Mouse (Mus musculus) heart, adult 18-20 months (tissue): ENCODE measurements at regions not wholly inside any gene's neighbourhood (a gene's known extent, or its start where the extent isn't known, plus 50 kb on each side); places are given as distances from the start of the nearest gene placed in this dataset.
A peak's percentile ranks its signal among the peaks of the same experiment; 100 is the strongest.

Source experiments
- DNase-seq, 2 experiments: peaks; one replicate each; pipeline ENCODE4 v3.0.0; 2021 to 2022; ENCODE audit warnings: mixed read lengths in 1 of 2

DNA sequence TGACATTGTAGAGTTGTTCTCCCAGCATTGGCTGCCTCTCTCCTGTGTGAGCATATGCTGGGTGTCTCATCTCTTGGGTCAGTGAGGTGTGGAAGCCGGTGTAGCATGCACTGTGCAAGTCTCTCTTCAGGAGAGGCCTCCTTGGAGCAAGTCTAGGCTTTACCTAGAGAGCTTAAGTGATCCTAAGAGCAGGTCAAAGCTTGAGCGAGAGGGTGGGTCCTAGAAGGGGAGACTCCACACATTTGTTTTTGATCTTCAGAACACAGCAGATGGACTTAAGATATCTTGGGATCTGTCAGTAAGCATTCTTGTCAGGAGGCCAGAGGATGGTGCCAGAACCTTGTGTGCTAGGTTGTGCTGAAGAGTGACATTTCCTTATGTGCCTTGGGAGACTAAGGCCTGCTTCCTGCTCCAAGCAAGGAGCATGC is 136.4 kb downstream of the Tmx1 start:
- DNase-seq: peak in 1 of 2 experiments; percentile 65

- DNase-seq: peak; percentile 69 to 82
Observed at GRCm38 (mm10) chr12:70590456-70591050, 137.7 kb downstream of the Tmx1 start.

GRCm38 (mm10) chr12:70592821-70593220 is 139.9 kb downstream of the Tmx1 start:
- peak in 1 of 2 experiments; percentile 64 for DNase-seq

DNA sequence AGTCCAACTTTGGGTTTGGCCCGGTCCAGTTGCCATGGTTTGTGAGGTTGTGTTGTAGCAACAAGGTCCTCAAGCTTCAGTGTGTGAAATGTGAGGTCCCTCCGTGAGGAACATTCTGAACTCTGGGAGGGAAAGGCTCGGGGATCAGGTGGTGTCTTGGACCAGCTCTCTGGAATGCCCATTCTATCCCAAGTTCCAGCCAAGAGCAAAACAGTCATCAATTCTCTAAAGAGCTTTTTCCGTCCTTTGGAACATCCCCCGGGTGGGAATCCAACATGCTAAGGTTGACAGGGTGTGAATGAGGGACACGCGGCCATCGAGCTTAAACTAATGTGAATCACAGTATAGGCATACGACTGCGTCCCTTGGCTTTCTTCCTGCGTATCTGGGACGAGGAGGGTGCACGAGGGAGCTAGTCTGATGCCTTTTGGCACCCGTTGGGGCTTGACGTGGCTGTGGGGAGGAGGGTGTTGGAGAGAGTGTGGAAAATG is 145.4 kb downstream of the Tmx1 start:
- DNase-seq: peak; percentile 84 to 89

- DNase-seq: no peak
Observed at GRCm38 (mm10) chr12:70599731-70600130, 146.8 kb downstream of the Tmx1 start.

- DNase-seq: no peak
Observed at GRCm38 (mm10) chr12:70603869-70604268, 151.0 kb downstream of the Tmx1 start.

GRCm38 (mm10) chr12:70608672-70609071 is 155.8 kb downstream of the Tmx1 start:
- no peak for DNase-seq

GRCm38 (mm10) chr12:70609116-70609871 is 156.4 kb downstream of the Tmx1 start:
- DNase-seq: peak in 1 of 2 experiments; percentile 38

DNA sequence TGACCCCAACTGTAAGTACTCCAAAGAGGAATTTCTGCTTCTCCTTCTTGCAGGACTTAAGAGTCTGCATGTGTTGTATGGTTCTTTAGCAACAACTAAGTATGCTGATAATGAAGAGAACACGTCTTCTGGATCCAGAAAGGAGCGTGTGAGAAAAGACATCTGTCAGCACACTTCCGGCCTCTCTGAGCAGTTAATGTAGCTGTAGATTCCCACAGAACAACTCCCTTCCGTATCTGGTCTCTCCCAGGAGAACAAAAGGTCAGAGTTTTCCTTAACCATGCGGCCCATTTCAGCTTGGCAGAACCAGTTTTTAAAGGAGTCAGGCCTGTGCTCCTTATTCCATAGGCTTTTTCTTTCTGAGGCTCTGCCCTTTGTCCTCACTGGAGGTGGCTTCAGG is 159.0 kb downstream of the Tmx1 start:
- peak; percentile 76 to 90 for DNase-seq

DNA sequence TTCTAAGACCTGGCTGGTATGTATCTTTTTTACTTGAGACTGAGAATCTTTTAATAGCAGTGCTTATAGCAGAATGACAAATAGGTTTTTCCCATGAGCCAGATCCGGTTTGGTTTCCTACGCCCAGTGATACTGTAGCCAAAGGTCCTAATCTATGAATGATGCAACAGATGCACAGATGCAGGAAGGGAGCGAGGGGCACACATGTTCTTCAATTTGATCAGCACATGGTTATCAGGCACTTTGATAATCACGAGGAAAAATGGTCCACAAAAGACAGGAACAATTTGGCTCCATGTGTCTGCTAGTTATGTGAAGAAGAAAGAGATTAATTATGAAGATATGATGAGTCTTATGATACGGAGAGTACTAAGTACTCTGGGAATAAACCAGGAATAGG is 160.3 kb downstream of the Tmx1 start:
- peak in 1 of 2 experiments; percentile 48 for DNase-seq

DNA sequence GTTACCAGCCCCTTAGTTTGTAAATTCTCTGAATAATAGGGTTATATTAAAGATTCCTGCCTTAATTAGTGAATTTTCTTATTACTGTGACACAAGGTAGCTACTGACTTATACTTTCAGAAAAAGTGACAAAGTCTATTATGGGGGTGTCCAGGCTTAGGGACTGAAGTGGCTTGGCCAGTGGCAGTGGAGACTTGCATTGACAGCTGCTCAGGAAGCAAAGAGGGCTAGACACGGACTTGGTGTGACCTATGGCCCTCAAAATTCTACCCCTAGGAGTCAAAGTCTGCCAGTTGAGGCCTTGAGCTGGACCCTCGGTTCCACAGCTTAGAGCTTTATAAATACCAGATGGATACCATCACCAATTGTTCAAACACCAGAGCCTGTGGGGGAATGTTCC is 161.2 kb downstream of the Tmx1 start:
- no peak for DNase-seq

DNA sequence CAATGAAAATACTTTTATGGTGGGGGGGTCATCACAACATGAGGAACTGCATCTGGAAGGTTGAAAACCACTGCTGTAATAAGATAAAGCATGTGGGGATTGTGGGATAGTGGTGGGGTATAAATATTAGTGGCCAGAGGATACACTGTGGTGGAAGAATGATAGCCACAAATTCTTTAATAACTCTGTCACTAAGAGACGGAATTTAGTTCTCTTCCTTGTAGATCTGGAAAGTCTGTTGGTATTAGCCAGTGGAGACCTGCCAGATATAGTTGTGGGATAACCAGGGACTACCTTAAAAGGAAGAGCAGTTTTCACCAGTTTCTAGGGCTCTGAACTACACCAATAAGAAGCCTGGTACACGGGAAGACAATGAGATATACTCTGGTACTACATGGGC is 161.8 kb downstream of the Tmx1 start:
- no peak for DNase-seq

DNA sequence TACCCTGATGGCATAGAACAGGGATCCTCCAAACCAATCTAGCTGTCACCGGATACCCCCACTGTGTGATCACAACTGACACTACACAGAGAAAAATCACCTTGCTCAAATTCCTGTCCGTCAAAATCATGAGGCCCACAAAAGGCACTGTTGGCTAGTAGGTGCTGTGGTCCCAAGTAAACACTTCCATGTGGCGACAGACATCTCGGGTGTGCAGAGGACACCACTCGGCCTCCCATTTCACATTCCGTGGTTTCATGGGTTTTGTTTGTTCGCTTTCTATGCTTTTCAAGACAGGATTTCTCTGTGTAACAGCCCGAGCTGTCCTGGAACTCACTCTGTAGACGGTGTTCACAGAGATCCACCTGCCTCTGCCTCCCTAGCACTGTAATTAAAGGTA is 162.2 kb downstream of the Tmx1 start:
- no peak for DNase-seq

DNA sequence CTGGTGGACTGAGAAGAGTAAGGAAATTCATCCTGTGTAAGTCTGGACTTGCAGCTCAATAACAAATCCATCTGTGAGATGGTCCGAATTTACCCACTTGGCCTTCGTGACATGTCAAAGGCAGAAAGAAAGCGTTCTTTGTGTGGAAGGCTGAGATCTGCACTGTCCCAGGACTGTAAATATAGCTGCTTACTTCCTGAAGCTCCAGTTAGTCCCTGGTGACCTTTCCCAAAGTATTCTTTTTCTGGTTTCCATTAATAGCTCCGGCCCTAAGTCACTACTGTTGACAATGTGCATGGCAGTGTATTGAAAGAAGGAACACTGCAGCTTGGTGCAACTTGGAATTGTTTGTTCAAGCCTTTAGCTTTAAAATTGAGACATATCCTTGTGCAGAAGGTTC is 163.2 kb downstream of the Tmx1 start:
- peak in 1 of 2 experiments; percentile 28 for DNase-seq

GRCm38 (mm10) chr12:70616487-70616886 is 163.6 kb downstream of the Tmx1 start:
- DNase-seq: no peak

GRCm38 (mm10) chr12:70617024-70617423 is 164.1 kb downstream of the Tmx1 start:
- DNase-seq: no peak

GRCm38 (mm10) chr12:70617979-70618378 is 165.1 kb downstream of the Tmx1 start:
- DNase-seq: no peak

GRCm38 (mm10) chr12:70619436-70619835 is 166.5 kb downstream of the Tmx1 start:
- DNase-seq: no peak

GRCm38 (mm10) chr12:70622019-70622418 is 169.1 kb downstream of the Tmx1 start:
- DNase-seq: no peak

GRCm38 (mm10) chr12:70624298-70624980 is 171.5 kb downstream of the Tmx1 start:
- DNase-seq: no peak

GRCm38 (mm10) chr12:70627638-70628037 is 174.7 kb downstream of the Tmx1 start:
- no peak for DNase-seq

DNA sequence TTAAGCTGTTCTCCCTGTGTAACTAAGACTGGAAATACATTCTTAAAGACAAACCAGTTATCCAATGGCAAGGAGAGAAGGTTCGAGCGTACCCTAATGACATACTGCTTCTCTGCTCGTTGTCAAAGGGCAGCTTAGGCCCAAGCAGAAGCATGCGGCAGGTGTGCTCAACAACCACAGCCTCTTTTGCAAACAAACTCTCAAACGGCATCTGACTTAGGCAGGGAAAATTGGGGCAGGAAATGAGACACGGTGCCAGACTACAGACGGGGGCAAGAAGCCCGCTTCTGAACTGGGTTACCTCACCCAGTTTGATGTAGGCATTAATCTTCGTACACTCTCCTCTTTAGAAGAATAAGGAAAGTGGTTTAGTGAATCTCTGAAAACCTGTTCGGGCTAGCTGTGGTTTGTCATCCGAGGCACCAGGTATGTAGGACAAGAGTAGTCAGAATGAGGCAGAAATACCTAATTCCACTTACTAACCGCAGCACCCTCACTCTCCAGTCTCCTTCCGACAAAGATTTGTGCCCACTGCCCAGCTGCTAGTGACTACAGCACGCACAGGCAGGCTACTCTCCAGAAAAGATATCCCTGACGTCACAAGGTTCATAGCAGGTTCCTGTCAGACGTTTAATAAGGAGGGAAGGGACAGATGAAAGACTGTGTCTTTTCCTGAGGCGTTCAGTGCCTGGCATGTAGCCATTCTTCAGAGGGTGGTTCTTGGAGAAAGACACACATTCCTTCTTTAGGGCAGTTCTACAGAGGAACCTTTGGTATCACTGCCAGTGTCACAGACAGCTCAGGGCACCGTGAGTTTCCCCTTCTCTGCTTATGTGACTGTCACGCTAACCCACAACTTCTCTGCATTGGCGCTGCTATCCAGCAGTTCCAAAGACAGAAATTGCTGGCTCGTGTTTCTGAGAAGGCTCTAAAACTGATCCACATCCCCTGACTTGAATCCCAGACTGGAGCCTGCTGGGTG is 175.8 kb downstream of the Tmx1 start:
- DNase-seq: no peak
